Mouse (Mus musculus): ENCODE measurements at regions not wholly inside any gene's neighbourhood (a gene's known extent, or its start where the extent isn't known, plus 50 kb on each side); places are given as distances from the start of the nearest gene placed in this dataset.

DNA sequence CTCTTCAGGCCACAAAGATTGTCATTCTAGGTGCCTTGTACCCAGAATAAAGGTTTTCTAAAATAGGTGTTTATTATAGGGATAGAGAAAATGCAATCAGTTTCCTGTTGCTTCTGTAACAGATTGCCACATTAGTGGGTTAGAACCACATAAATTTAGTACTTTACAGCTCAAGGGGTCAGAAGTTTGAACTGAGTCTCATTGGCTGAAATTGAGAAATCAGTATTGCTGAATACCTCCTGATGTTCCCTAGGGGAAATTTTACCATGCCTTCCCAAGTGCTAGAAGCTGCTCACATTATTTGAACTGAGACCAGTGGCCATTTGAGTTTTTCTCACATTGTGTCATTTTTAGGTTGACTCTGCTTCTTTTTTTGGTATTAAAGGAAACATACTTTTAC, 160.2 kb downstream of the Calcrl start:
- TF ChIP-seq CTCF (IDR thresholded peaks at IDR 0.05; ENCODE audit: low read depth) = no peak
- TF ChIP-seq EP300 (IDR thresholded peaks at IDR 0.05; ENCODE audit: low read depth) = no peak

All from liver, postnatal 0 days (tissue).